Mouse (Mus musculus) CH12.LX (cell line): ENCODE results near the gene Cyp27b1. TPM values are rescaled to one million over a fixed set of nuclear protein-coding genes. Genes with fewer than 3 reads are reported as not detected.
A peak's percentile ranks its signal among the peaks of the same experiment; 100 is the strongest.

ENCODE experiments used
- DNase-seq: peaks from one replicate; pipeline ENCODE4 v3.0.0-alpha.2; 2013; ENCODE audit errors: extremely low read depth
- H3K27ac ChIP-seq: 2 replicates; pipeline ENCODE4 v1.5.1; 2012; ENCODE audit warnings: low read depth, mild to moderate bottlenecking, control low read depth, moderate library complexity; ENCODE audit not compliant: insufficient read depth
- H3K27me3 ChIP-seq: replicated peaks from 2 replicates; pipeline ENCODE3; 2012; ENCODE audit warnings: inconsistent platforms
- H3K36me3 ChIP-seq, 2 experiments: replicated peaks in 1 of 2; 2 replicates each; pipeline versions ENCODE3 to v1.6.1; 2012; ENCODE audit warnings: inconsistent platforms in 1 of 2, low read length in 1 of 2, mild to moderate bottlenecking in 1 of 2, mixed read lengths in 1 of 2, moderate library complexity in 1 of 2; ENCODE audit not compliant: control insufficient read depth in 1 of 2, insufficient read depth in 1 of 2
- H3K4me1 ChIP-seq, 2 experiments: 2 replicates each; pipeline ENCODE4 v1.6.1; 2012; ENCODE audit warnings: inconsistent platforms in 1 of 2, moderate library complexity in 1 of 2; ENCODE audit not compliant: insufficient read depth in 2 of 2, control insufficient read depth in 1 of 2
- H3K4me2 ChIP-seq: 2 replicates; pipeline ENCODE4 v1.6.1; 2012; ENCODE audit warnings: low read depth, mild to moderate bottlenecking, control low read depth; ENCODE audit not compliant: poor library complexity, insufficient read depth, severe bottlenecking
- H3K4me3 ChIP-seq, 3 experiments: fragments of 150-350 bp in 1 of 3; sonication (generic) in 1 of 3; replicated peaks in 1 of 3; 2 replicates each; pipeline versions ENCODE3 to v1.5.1; 2011 to 2012; ENCODE audit warnings: low read depth in 2 of 3, low read length in 2 of 3, mild to moderate bottlenecking in 2 of 3, moderate library complexity in 2 of 3, control low read depth in 1 of 3, improper control_type of control experiment in 1 of 3, inconsistent platforms in 1 of 3, mixed read lengths in 1 of 3; ENCODE audit not compliant: poor library complexity in 1 of 3
- H3K79me2 ChIP-seq: replicated peaks from 2 replicates; pipeline ENCODE4 v1.6.1; 2012; ENCODE audit warnings: mild to moderate bottlenecking, moderate library complexity; ENCODE audit not compliant: control insufficient read depth, poor library complexity, insufficient read depth, severe bottlenecking; ENCODE audit errors: extremely low read depth
- H3K9ac ChIP-seq: 2 replicates; pipeline ENCODE4 v1.6.1; 2012; ENCODE audit warnings: low read depth, mild to moderate bottlenecking, control low read depth, moderate library complexity; ENCODE audit not compliant: insufficient read depth
- H3K9me3 ChIP-seq: replicated peaks from 2 replicates; pipeline ENCODE3; 2012; ENCODE audit warnings: low read length, inconsistent platforms, mixed read lengths
- BHLHE40 ChIP-seq: IDR thresholded peaks from 2 replicates; pipeline ENCODE4 v1.6.1; 2011; ENCODE audit warnings: mild to moderate bottlenecking, low read depth, low read length, improper control_type of control experiment
- CHD2 ChIP-seq: IDR thresholded peaks from 2 replicates; pipeline ENCODE4 v1.6.1; 2011; ENCODE audit warnings: low read length, improper control_type of control experiment
- CTCF ChIP-seq, 2 experiments: IDR thresholded peaks in 1 of 2; conservative IDR thresholded peaks in 1 of 2; 2 replicates each; pipeline ENCODE4 v1.5.1; 2011 to 2012; ENCODE audit warnings: low read depth in 2 of 2, low read length in 2 of 2, improper control_type of control experiment in 1 of 2, inconsistent platforms in 1 of 2, mild to moderate bottlenecking in 1 of 2, moderate library complexity in 1 of 2
- E2F4 ChIP-seq: IDR thresholded peaks from 2 replicates; pipeline ENCODE4 v1.6.1; 2011; ENCODE audit warnings: low read depth, low read length, improper control_type of control experiment; ENCODE audit not compliant: insufficient replicate concordance
- ELF1 ChIP-seq: IDR thresholded peaks from 2 replicates; pipeline ENCODE4 v1.6.1; 2014; ENCODE audit warnings: low read depth, mild to moderate bottlenecking, inconsistent platforms, low read length, improper control_type of control experiment
- ETS1 ChIP-seq: conservative IDR thresholded peaks from 2 replicates; pipeline ENCODE4 v1.6.1; 2012; ENCODE audit warnings: low read depth, mild to moderate bottlenecking, inconsistent platforms, low read length, improper control_type of control experiment, moderate library complexity
- GABPA ChIP-seq: IDR thresholded peaks from 2 replicates; pipeline ENCODE4 v1.6.1; 2012; ENCODE audit warnings: low read depth, low read length, improper control_type of control experiment, inconsistent platforms; ENCODE audit not compliant: insufficient replicate concordance
- IRF4 ChIP-seq: IDR thresholded peaks from 2 replicates; pipeline ENCODE4 v1.6.1; 2014; ENCODE audit warnings: low read depth, mild to moderate bottlenecking, inconsistent platforms, low read length, improper control_type of control experiment
- JUN ChIP-seq: IDR thresholded peaks from 2 replicates; pipeline ENCODE4 v1.6.1; 2011; ENCODE audit warnings: low read depth, mild to moderate bottlenecking, low read length, improper control_type of control experiment, moderate library complexity; ENCODE audit not compliant: insufficient read depth
- KAT2A ChIP-seq: IDR thresholded peaks from 2 replicates; pipeline ENCODE4 v1.6.1; 2012; ENCODE audit warnings: low read length, improper control_type of control experiment, inconsistent platforms; ENCODE audit not compliant: insufficient replicate concordance
- MAX ChIP-seq: IDR thresholded peaks from 2 replicates; pipeline ENCODE4 v1.6.1; 2011; ENCODE audit warnings: low read length, improper control_type of control experiment
- MAZ ChIP-seq: IDR thresholded peaks from 2 replicates; pipeline ENCODE4 v1.6.1; 2012; ENCODE audit warnings: low read depth, mild to moderate bottlenecking, inconsistent platforms, low read length, improper control_type of control experiment, moderate library complexity
- MXI1 ChIP-seq: IDR thresholded peaks from 2 replicates; pipeline ENCODE4 v1.6.1; 2011; ENCODE audit warnings: mild to moderate bottlenecking, low read depth, low read length, improper control_type of control experiment
- NRF1 ChIP-seq: IDR thresholded peaks from 2 replicates; pipeline ENCODE4 v1.6.1; 2014; ENCODE audit warnings: low read depth, mild to moderate bottlenecking, inconsistent platforms, low read length, improper control_type of control experiment, moderate library complexity
- PAX5 ChIP-seq: IDR thresholded peaks from 2 replicates; pipeline ENCODE4 v1.6.1; 2012; ENCODE audit warnings: low read length, inconsistent platforms, mixed read lengths
- POLR2A ChIP-seq: IDR thresholded peaks from 2 replicates; pipeline ENCODE4 v1.6.1; 2011; ENCODE audit warnings: low read depth, mild to moderate bottlenecking, improper control_type of control experiment, low read length
- POLR2AphosphoS2 ChIP-seq: IDR thresholded peaks from 2 replicates; pipeline ENCODE4 v1.6.1; 2011; ENCODE audit warnings: low read depth, low read length, improper control_type of control experiment
- RAD21 ChIP-seq: IDR thresholded peaks from 2 replicates; pipeline ENCODE4 v1.6.1; 2011; ENCODE audit warnings: low read depth, mild to moderate bottlenecking, low read length, improper control_type of control experiment, moderate library complexity
- SIN3A ChIP-seq: IDR thresholded peaks from 2 replicates; pipeline ENCODE4 v1.6.1; 2012; ENCODE audit warnings: low read length, improper control_type of control experiment, inconsistent platforms
- TCF12 ChIP-seq: IDR thresholded peaks from 2 replicates; pipeline ENCODE4 v1.6.1; 2014; ENCODE audit warnings: low read depth, mild to moderate bottlenecking, inconsistent platforms, low read length, improper control_type of control experiment
- USF1 ChIP-seq: IDR thresholded peaks from 2 replicates; pipeline ENCODE4 v1.6.1; 2014; ENCODE audit warnings: low read depth, mild to moderate bottlenecking, inconsistent platforms, low read length, improper control_type of control experiment
- ZC3H11A ChIP-seq: IDR thresholded peaks from 2 replicates; pipeline ENCODE4 v1.6.1; 2012; ENCODE audit warnings: low read depth, mild to moderate bottlenecking, inconsistent platforms, low read length, improper control_type of control experiment
- ZMIZ1 ChIP-seq: IDR thresholded peaks from 2 replicates; pipeline ENCODE4 v1.6.1; 2012; ENCODE audit warnings: low read depth, mild to moderate bottlenecking, inconsistent platforms, low read length, improper control_type of control experiment
- ZNF384 ChIP-seq: IDR thresholded peaks from 2 replicates; pipeline ENCODE4 v1.6.1; 2012; ENCODE audit warnings: low read depth, low read length, improper control_type of control experiment, inconsistent platforms
- dilution Hi-C: fragments of 300-500 bp; cut with MboI; formaldehyde crosslinking; loops from 2 replicates; pipeline ENCODE4 v1.14.3; 2020; ENCODE audit warnings: low sequenced_read_pairs; ENCODE audit not compliant: extremely low pct_unique_long_range_greater_than_20kb, extremely low pct_ligation_motif_present
- in situ Hi-C: fragments of 300-500 bp; cut with MboI; formaldehyde crosslinking; loops from 3 replicates; pipeline ENCODE4 v1.14.3; 2019; ENCODE audit warnings: low sequenced_read_pairs, low pct_ligation_motif_present, low pct_unique_long_range_greater_than_20kb, mixed read lengths
- polyA plus RNA-seq: library from polyadenylated mRNA; unstranded; fragments of >175 nt; gene quantifications from 2 replicates; pipeline ENCODE4 v1.2.1, GENCODE M21; 2012; ENCODE audit warnings: low read depth; ENCODE audit not compliant: insufficient read length
- total RNA-seq, 2 experiments: library from RNA; depleted of rRNA; stranded (reverse); fragments of 300-350 nt in 1 of 2; fragments of >200 nt in 1 of 2; gene quantifications; 2 replicates each; pipeline ENCODE4 v1.2.3; 2012 to 2014

The Cyp27b1 gene
- total and polyA plus RNA-seq, 3 experiments = 0.32 to 1.4 (median 0.42) TPM

DNA sequence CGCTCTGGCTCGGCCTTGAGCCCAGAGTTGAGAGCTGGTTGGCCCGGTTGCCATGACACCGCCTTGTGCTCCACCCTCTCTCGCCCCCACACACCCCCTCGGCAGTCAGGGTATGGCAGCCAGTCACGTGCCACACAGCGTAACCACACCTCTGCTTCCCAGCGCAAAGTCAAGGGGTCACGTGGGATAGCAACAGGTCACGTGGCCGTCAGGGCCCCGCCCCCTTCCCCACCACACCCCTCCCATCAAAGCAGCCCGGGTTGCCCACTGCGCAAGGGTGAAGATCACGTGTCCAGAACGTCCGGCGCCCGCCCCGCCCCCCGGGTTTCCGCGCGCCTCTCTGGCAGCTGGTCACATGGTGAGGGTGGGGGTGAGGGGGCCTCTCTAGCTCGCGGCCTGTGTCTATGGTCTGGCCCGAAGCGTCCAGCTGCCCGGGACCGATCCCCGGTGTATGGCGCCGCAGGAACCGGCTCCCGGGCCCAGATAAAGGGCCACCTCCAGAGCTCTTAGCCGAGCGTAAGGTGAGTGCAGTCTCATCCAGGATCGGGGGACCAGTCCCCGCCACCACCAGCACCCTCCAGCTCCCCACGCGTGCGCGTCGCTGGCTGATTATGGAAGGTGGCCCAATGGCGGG is 15.3 kb downstream of the Cyp27b1 start, which contains the start of gene Cdk4 (continued):
- no peak for TF ChIP-seq ZC3H11A
- no peak for TF ChIP-seq GABPA
- TF ChIP-seq PAX5 = no peak
- peak; percentile 88 for TF ChIP-seq SIN3A
- TF ChIP-seq RAD21 = no peak
- TF ChIP-seq MAZ = peak; percentile 97
- 0 out of 2 replicates have a peak, but pooled peaks have one; percentile 69 for TF ChIP-seq KAT2A
- peak; percentile 91 for TF ChIP-seq MXI1
- peak; percentile 89 for TF ChIP-seq POLR2A
- TF ChIP-seq MAX = peak; percentile 100

DNA sequence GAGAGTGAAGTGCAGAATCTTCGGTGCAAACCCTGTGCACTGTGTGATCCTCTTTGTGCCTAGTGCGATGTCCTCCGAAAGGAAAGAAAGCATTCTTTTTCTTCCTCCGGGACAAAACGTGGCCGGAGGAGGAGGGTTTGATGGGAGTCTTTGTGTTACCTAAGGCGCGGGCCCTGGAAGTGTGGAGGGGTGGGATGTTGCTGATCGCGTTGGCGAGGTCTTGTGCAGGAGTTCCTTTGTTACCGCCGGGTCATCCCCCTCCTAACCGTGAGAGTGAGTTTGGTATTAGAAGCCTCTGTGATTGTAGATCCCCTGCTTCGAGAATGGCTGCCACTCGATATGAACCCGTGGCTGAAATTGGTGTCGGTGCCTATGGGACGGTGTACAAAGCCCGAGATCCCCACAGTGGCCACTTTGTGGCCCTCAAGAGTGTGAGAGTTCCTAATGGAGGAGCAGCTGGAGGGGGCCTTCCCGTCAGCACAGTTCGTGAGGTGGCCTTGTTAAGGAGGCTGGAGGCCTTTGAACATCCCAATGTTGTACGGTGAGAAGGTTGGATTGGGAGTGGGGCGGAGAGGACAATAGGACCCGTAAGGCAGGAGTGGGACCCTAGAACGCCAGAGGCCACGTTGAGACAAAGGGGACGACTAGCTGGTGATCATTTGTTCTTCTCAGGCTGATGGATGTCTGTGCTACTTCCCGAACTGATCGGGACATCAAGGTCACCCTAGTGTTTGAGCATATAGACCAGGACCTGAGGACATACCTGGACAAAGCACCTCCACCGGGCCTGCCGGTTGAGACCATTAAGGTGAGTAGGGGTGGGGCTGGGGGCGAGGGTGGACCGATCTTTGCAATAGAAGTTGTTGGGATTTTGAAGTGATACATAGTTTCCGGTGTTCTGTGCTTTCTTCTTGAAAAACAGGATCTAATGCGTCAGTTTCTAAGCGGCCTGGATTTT is 16.1 kb downstream of the Cyp27b1 start:
- peaks cover 5 to 47% of the 10 kb centered on the region in 2 experiments for H3K4me1 ChIP-seq

DNA sequence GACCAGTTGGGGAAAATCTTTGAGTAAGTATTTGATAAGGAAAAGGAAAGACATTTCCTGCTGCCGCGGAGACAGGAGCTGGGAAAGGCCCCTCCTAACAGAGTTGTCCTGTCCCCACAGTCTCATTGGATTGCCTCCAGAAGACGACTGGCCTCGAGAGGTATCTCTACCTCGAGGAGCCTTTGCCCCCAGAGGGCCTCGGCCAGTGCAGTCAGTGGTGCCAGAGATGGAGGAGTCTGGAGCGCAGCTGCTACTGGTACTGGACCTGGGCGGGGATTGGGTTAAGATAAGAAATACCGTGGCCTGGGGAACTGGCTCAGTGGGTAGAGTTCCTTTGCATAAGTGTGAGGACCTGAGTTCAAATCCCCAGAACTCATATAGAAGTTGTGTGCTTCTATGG is 17.9 kb downstream of the Cyp27b1 start:
- dilution Hi-C loops = no loop called here
- H3K9me3 ChIP-seq = no peaks in the 10 kb centered on the region
- peaks cover 26% of the 10 kb centered on the region for H3K79me2 ChIP-seq
- H3K36me3 ChIP-seq = peaks cover 37 to 45% of the 10 kb centered on the region in 2 experiments
- no peak overlapping the region for H3K4me2 ChIP-seq
- no peak for DNase-seq
- H3K27ac ChIP-seq = no peak overlapping the region
- peaks cover 5 to 46% of the 10 kb centered on the region in 2 experiments for H3K4me1 ChIP-seq
- in situ Hi-C loops = no loop called here
- H3K9ac ChIP-seq = no peak overlapping the region
- H3K27me3 ChIP-seq = peaks cover 16% of the 10 kb centered on the region
- TF ChIP-seq USF1 (no peak), ZNF384 (no peak), CTCF (conservative IDR thresholded peaks at IDR 0.05 in 1 of 2, IDR thresholded peaks at IDR 0.05 in 1 of 2; ENCODE audit: low read depth in 2 of 2, low read length in 2 of 2) (no peak), BHLHE40 (no peak), JUN (no peak), ETS1 (no peak), POLR2A (no peak), E2F4 (no peak), PAX5 (no peak), CHD2 (no peak), ZC3H11A (no peak), MAX (no peak), ZMIZ1 (no peak), TCF12 (no peak), POLR2AphosphoS2 (no peak), ELF1 (no peak)
- no peak overlapping the region for H3K4me3 ChIP-seq

More for the DNA sequence above, 16.1 kb downstream of the Cyp27b1 start:
- H3K4me2 ChIP-seq = peak overlapping the region; percentile 74
- H3K27me3 ChIP-seq = peaks cover 26% of the 10 kb centered on the region
- peak overlapping the region; percentile 83 to 96 (median 89) for H3K4me3 ChIP-seq
- H3K36me3 ChIP-seq = peaks cover 37 to 45% of the 10 kb centered on the region in 2 experiments
- H3K27ac ChIP-seq = peak overlapping the region; percentile 33; the same call in 1 of the 2 replicates
- H3K79me2 ChIP-seq = peaks cover 21% of the 10 kb centered on the region
- H3K9me3 ChIP-seq = no peaks in the 10 kb centered on the region
- dilution Hi-C loops (no loop called here), in situ Hi-C loops (no loop called here)
- TF ChIP-seq NRF1 = 0 out of 2 replicates have a peak, but pooled peaks have one; percentile 19
- TF ChIP-seq SIN3A = 0 out of 2 replicates have a peak, but pooled peaks have one; percentile 17
- TF ChIP-seq IRF4 = no peak
- TF ChIP-seq MXI1 = 0 out of 2 replicates have a peak, but pooled peaks have one; percentile 14
- H3K9ac ChIP-seq = peak overlapping the region; percentile 93
- no peak for DNase-seq
